In genomic region chr3:121874576-121874975, GRCm38 (mm10) we compare ENCODE assay signal across 11 mouse cellular contexts. TPM values are rescaled to one million over a fixed set of nuclear protein-coding genes. Genes with fewer than 3 reads are reported as not detected.
DNase-seq lines count a peak whose midpoint lies in the region; ATAC-seq and TF ChIP-seq lines count a peak whose summit lies in the region.
"Had no signal": no experiment of that assay in that cellular context is flagged by ENCODE, and none has a peak within 500 bp of the region (broad histone marks: within the 10 kb centered on the region; RNA-seq: fewer than 3 reads in every experiment).

No protein-coding gene starts in this region.

- 92% methylated on average over 1 of the region's 1 CpGs for WGBS in hindbrain, postnatal 0 days
- WGBS in hindbrain, embryonic 12.5 days = 100% methylated on average over 1 of the region's 1 CpGs
- 89% methylated on average over 1 of the region's 1 CpGs for WGBS in lung, postnatal 0 days
- WGBS in intestine, embryonic 15.5 days = 79% methylated on average over 1 of the region's 1 CpGs

- DNase-seq in hindbrain, postnatal 0 days (ENCODE audit: low spot score) = peak; percentile 8
- peak; percentile 58 for DNase-seq in lung, postnatal 0 days (ENCODE audit: low spot score)
- DNase-seq in lung, postnatal 36 days = no peak
- no peak for DNase-seq in right cerebral cortex, postnatal 25 days
- DNase-seq in left cerebral cortex, postnatal 14 days (ENCODE audit: low spot score in 2 of 2) = no peak
- DNase-seq in cerebellum, adult 9-11 months = no peak
- DNase-seq: lung, postnatal 10 days had no signal

- no peaks in the 10 kb centered on the region for H3K4me1 ChIP-seq in hindbrain, postnatal 0 days (ENCODE audit: insufficient read depth, low read length)
- no peaks in the 10 kb centered on the region for H3K4me1 ChIP-seq in hindbrain, embryonic 12.5 days
- no peaks in the 10 kb centered on the region for H3K4me1 ChIP-seq in lung, postnatal 0 days (ENCODE audit: insufficient read depth, low read depth, low read length)
- H3K4me1 ChIP-seq in intestine, embryonic 15.5 days (replicated peaks) = no peaks in the 10 kb centered on the region
- H3K4me1 ChIP-seq: hindbrain, embryonic 15.5 days had no signal

- no peaks in the 10 kb centered on the region for H3K27me3 ChIP-seq in hindbrain, postnatal 0 days (ENCODE audit: insufficient read depth, low read length)
- H3K27me3 ChIP-seq in hindbrain, embryonic 12.5 days = no peaks in the 10 kb centered on the region
- no peaks in the 10 kb centered on the region for H3K27me3 ChIP-seq in lung, postnatal 0 days (replicated peaks; ENCODE audit: insufficient read depth, low read length)
- no peaks in the 10 kb centered on the region for H3K27me3 ChIP-seq in intestine, embryonic 15.5 days (replicated peaks)
- H3K27me3 ChIP-seq: hindbrain, embryonic 15.5 days had no signal

- H3K4me2 ChIP-seq in hindbrain, postnatal 0 days (ENCODE audit: low read depth, low read length) = no peak overlapping the region
- H3K4me2 ChIP-seq in hindbrain, embryonic 12.5 days (replicated peaks) = no peak overlapping the region
- H3K4me2 ChIP-seq in lung, postnatal 0 days (replicated peaks; ENCODE audit: low read depth, low read length) = no peak overlapping the region
- no peak overlapping the region for H3K4me2 ChIP-seq in intestine, embryonic 15.5 days (replicated peaks)
- H3K4me2 ChIP-seq: heart, embryonic 11.5 days; hindbrain, embryonic 15.5 days had no signal

- no peaks in the 10 kb centered on the region for H3K9me3 ChIP-seq in hindbrain, postnatal 0 days (ENCODE audit: low read length)
- H3K9me3 ChIP-seq in hindbrain, embryonic 12.5 days (replicated peaks) = no peaks in the 10 kb centered on the region
- H3K9me3 ChIP-seq in lung, postnatal 0 days (ENCODE audit: low read length) = no peaks in the 10 kb centered on the region
- no peaks in the 10 kb centered on the region for H3K9me3 ChIP-seq in intestine, embryonic 15.5 days
- H3K9me3 ChIP-seq: hindbrain, embryonic 15.5 days had no signal

- intact Hi-C loops in left cerebral cortex, postnatal 14 days (cut with DNase I) = loop anchor here (10.0 kb wide), 1 partner anchor 340 kb away; the partner anchor contains the start of gene Slc44a3

- TF ChIP-seq EP300 in lung, postnatal 0 days (IDR thresholded peaks at IDR 0.05) = no peak

- no peak overlapping the region for H3K27ac ChIP-seq in hindbrain, postnatal 0 days
- H3K27ac ChIP-seq in hindbrain, embryonic 12.5 days = no peak overlapping the region
- no peak overlapping the region for H3K27ac ChIP-seq in lung, postnatal 0 days (ENCODE audit: low read length)
- H3K27ac ChIP-seq in intestine, embryonic 15.5 days = no peak overlapping the region
- H3K27ac ChIP-seq: hindbrain, embryonic 15.5 days had no signal

- no peaks in the 10 kb centered on the region for H3K36me3 ChIP-seq in hindbrain, postnatal 0 days (ENCODE audit: insufficient read depth, low read length)
- H3K36me3 ChIP-seq in hindbrain, embryonic 12.5 days = no peaks in the 10 kb centered on the region
- H3K36me3 ChIP-seq in lung, postnatal 0 days (ENCODE audit: insufficient read depth, low read length) = no peaks in the 10 kb centered on the region
- H3K36me3 ChIP-seq in intestine, embryonic 15.5 days = no peaks in the 10 kb centered on the region
- H3K36me3 ChIP-seq: hindbrain, embryonic 15.5 days had no signal

- H3K9ac ChIP-seq in hindbrain, postnatal 0 days (replicated peaks; ENCODE audit: low read length) = no peak overlapping the region
- no peak overlapping the region for H3K9ac ChIP-seq in hindbrain, embryonic 12.5 days
- H3K9ac ChIP-seq in lung, postnatal 0 days (replicated peaks; ENCODE audit: low read depth) = no peak overlapping the region
- H3K9ac ChIP-seq in intestine, embryonic 15.5 days = no peak overlapping the region
- H3K9ac ChIP-seq: hindbrain, embryonic 15.5 days had no signal

- no peak for ATAC-seq in hindbrain, postnatal 0 days
- ATAC-seq in hindbrain, embryonic 12.5 days (ENCODE audit: low FRiP score) = no peak
- ATAC-seq in lung, postnatal 0 days = peak; percentile 37; the same call in 1 of the 2 replicates
- ATAC-seq in intestine, embryonic 15.5 days = peak; percentile 63; the same call in 1 of the 2 replicates

- no peak for TF ChIP-seq CTCF in hindbrain, postnatal 0 days (IDR thresholded peaks at IDR 0.05; ENCODE audit: low read depth)
- no peak for TF ChIP-seq CTCF in lung, postnatal 0 days (IDR thresholded peaks at IDR 0.05)

- H3K4me3 ChIP-seq in hindbrain, postnatal 0 days (ENCODE audit: low read length) = no peak overlapping the region
- no peak overlapping the region for H3K4me3 ChIP-seq in hindbrain, embryonic 12.5 days
- no peak overlapping the region for H3K4me3 ChIP-seq in lung, postnatal 0 days (ENCODE audit: low read depth, low read length)
- H3K4me3 ChIP-seq in intestine, embryonic 15.5 days (replicated peaks) = no peak overlapping the region
- H3K4me3 ChIP-seq: hindbrain, embryonic 15.5 days had no signal

RNA-seq across cellular contexts. Expression of gene Abcd3, which starts 59.5 kb away (rescaled TPM):
- 50.1 and 53.5 TPM in 2 replicates for total RNA-seq in hindbrain, postnatal 0 days (2014; rRNA removed)
- 85.9 and 89.5 TPM in 2 replicates for polyA plus RNA-seq in hindbrain, postnatal 0 days (2015; fragmentation: Nextera tagmentation; extraction: Ambion mirVana)
- 65.3 and 72.3 TPM in 2 replicates for polyA plus RNA-seq in hindbrain, embryonic 12.5 days (2016; fragmentation: Nextera tagmentation; extraction: Ambion mirVana)
- 94.1 and 100 TPM in 2 replicates for polyA plus RNA-seq in lung, postnatal 0 days (2015; fragmentation: Nextera tagmentation; extraction: Ambion mirVana)
- polyA plus RNA-seq in intestine, embryonic 15.5 days (2015; fragmentation: Nextera tagmentation; extraction: Ambion mirVana) = 59.4 and 61.7 TPM in 2 replicates
- 10 to 100 TPM; 61.5 to 62.8 TPM for total RNA-seq in left cerebral cortex, postnatal 14 days (2021)

Comparison
In these comparisons a context has a peak if more than half of its experiments do, and no peak if none do; other contexts are left out.
1. DNase-seq: peak in hindbrain, postnatal 0 days (single experiment) and lung, postnatal 0 days (single experiment); none in lung, postnatal 36 days (single experiment), right cerebral cortex, postnatal 25 days (single experiment), left cerebral cortex, postnatal 14 days (0 of 2) and cerebellum, adult 9-11 months (single experiment).
2. ATAC-seq: peak in lung, postnatal 0 days (single experiment) and intestine, embryonic 15.5 days (single experiment); none in hindbrain, postnatal 0 days (single experiment) and hindbrain, embryonic 12.5 days (single experiment).